Mouse (Mus musculus) myocyte (in vitro differentiated cells): ENCODE results near the gene Dhx16.

ENCODE experiments used
- MAX ChIP-seq: IDR thresholded peaks from one replicate; pipeline ENCODE4 v1.6.1; 2011; ENCODE audit warnings: low read depth, mild to moderate bottlenecking, control low read depth
- POLR2A ChIP-seq: IDR thresholded peaks from one replicate; pipeline ENCODE4 v1.6.1; 2011; ENCODE audit warnings: low read depth, mild to moderate bottlenecking, control low read depth, moderate library complexity; ENCODE audit not compliant: insufficient read length
- POLR2AphosphoS2 ChIP-seq: IDR thresholded peaks from one replicate; pipeline ENCODE4 v1.6.1; 2011; ENCODE audit warnings: low read depth, control low read depth; ENCODE audit not compliant: insufficient read length
- REST ChIP-seq: IDR thresholded peaks from one replicate; pipeline ENCODE4 v1.6.1; 2011; ENCODE audit warnings: mild to moderate bottlenecking, control low read depth, moderate library complexity; ENCODE audit not compliant: insufficient read depth, insufficient read length
- TCF12 ChIP-seq: IDR thresholded peaks from one replicate; pipeline ENCODE4 v1.6.1; 2011; ENCODE audit warnings: mild to moderate bottlenecking, control low read depth; ENCODE audit not compliant: poor library complexity, insufficient read depth, severe bottlenecking

DNA sequence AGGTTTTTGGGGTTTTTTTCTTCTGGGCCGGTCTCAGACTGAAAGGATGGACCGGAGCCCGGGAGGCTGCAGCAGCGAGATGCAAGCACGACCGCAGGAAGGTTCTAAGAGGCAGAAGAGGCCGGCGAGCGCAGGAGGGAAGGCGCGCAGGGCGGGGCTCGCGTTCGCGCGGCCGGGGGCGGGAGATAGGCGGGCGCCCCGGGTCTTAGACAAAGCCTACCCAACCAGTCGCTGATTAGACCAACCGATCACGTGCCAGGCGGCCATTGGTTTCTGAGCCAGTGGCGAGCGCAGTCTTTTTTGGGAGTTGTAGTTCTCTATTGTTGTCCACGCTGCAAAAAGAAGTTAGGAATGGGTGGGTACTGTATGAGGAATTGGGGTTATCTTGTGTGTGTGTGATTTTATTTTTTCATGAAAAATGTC lies 41.5 kb upstream of the Dhx16 start, which contains the start of gene Tubb5:
- TF ChIP-seq POLR2A (peak; percentile 95), MAX (no peak), POLR2AphosphoS2 (peak; percentile 97), TCF12 (no peak), REST (peak; percentile 40)
